Mouse (Mus musculus): ENCODE measurements at regions not wholly inside any gene's neighbourhood (a gene's known extent, or its start where the extent isn't known, plus 50 kb on each side); places are given as distances from the start of the nearest gene placed in this dataset.

DNA sequence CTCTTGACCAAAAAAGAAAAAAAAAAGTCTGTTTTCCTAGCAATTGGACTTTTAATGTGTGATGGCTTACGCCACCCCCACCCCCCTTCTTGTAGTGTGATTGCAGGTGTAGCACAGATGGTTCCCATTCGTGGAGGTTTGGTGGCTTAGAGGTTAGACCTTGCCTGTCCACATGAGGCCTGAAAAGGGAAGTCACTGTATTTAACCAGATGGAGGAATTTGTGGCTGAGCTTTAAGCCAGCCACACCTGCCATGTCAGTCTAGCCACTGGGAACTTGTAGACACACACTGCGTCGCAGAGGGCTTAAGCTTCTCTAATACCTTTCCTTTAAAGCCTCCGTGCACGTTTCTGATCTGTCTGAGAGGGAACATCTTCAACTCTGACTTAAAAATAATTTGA is 229.0 kb downstream of the Kcnrg start:
- ATAC-seq (ENCODE audit: extremely low read depth, insufficient number of reproducible peaks, low FRiP score, poor library complexity, severe bottlenecking) = no peak
- Histone ChIP-seq H3K4me1 (ENCODE audit: insufficient read depth, low read depth, low read length) (no peaks in the 10 kb centered on the region), H3K4me3 (ENCODE audit: low read depth, low read length) (no peak overlapping the region), H3K36me3 (replicated peaks) (no peaks in the 10 kb centered on the region), H3K27me3 (ENCODE audit: insufficient read depth, low read length) (peaks cover 5% of the 10 kb centered on the region; the same call in 1 of the 2 replicates), H3K9me3 (replicated peaks) (no peaks in the 10 kb centered on the region)
- TF ChIP-seq CTCF (IDR thresholded peaks at IDR 0.05; ENCODE audit: low read depth, low read length) = no peak
- no peak for TF ChIP-seq POLR2AphosphoS5 (IDR thresholded peaks at IDR 0.05; ENCODE audit: insufficient replicate concordance, low read depth, low read length)
- TF ChIP-seq GATA2 (IDR thresholded peaks at IDR 0.05; ENCODE audit: borderline replicate concordance, low read depth, low read length) = no peak
- TF ChIP-seq GATA1 (IDR thresholded peaks at IDR 0.05; ENCODE audit: borderline replicate concordance, low read length) = no peak
- TF ChIP-seq TAL1 (conservative IDR thresholded peaks at IDR 0.05; ENCODE audit: low read depth, low read length) = no peak
- no peak for DNase-seq (ENCODE audit: low spot score)

GRCm38 (mm10) chr14:61836965-61837364 is 229.7 kb downstream of the Kcnrg start:
- TF ChIP-seq GATA1 (IDR thresholded peaks at IDR 0.05; ENCODE audit: borderline replicate concordance, low read length) = no peak
- TF ChIP-seq POLR2AphosphoS5 (IDR thresholded peaks at IDR 0.05; ENCODE audit: insufficient replicate concordance, low read depth, low read length) = no peak
- no peak for TF ChIP-seq TAL1 (conservative IDR thresholded peaks at IDR 0.05; ENCODE audit: low read depth, low read length)
- no peak for TF ChIP-seq CTCF (IDR thresholded peaks at IDR 0.05; ENCODE audit: low read depth, low read length)
- TF ChIP-seq GATA2 (IDR thresholded peaks at IDR 0.05; ENCODE audit: borderline replicate concordance, low read depth, low read length) = no peak
- Histone ChIP-seq H3K36me3 (replicated peaks) (no peaks in the 10 kb centered on the region), H3K27me3 (ENCODE audit: insufficient read depth, low read length) (peaks cover 5% of the 10 kb centered on the region; the same call in 1 of the 2 replicates), H3K9me3 (replicated peaks) (no peaks in the 10 kb centered on the region), H3K4me3 (ENCODE audit: low read depth, low read length) (no peak overlapping the region), H3K4me1 (ENCODE audit: insufficient read depth, low read depth, low read length) (no peaks in the 10 kb centered on the region)
- DNase-seq (ENCODE audit: low spot score) (no peak), ATAC-seq (ENCODE audit: extremely low read depth, insufficient number of reproducible peaks, low FRiP score, poor library complexity, severe bottlenecking) (no peak)

DNA sequence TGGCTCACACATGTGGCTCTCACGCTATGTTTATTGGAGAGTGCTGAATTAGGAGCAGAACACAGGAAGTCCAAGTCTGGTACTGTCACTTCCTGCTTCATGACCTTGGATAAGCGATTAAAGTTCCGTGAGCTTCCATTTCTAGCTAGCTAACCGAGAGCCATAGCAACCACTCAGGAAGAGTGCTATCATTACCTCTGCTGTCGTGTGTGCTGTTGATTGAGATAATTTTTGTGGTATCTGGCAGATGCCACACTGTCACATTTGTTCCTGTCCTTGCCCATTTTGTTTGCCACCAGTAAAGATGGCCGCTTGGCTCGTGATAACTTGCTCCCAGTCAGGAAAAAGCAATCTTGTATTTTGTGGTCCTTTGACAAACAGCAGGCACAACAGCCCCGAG is 230.6 kb downstream of the Kcnrg start:
- no peaks in the 10 kb centered on the region for H3K4me1 ChIP-seq (ENCODE audit: insufficient read depth, low read depth, low read length)
- H3K36me3 ChIP-seq (replicated peaks) = no peaks in the 10 kb centered on the region
- TF ChIP-seq GATA1 (IDR thresholded peaks at IDR 0.05; ENCODE audit: borderline replicate concordance, low read length) (no peak), GATA2 (IDR thresholded peaks at IDR 0.05; ENCODE audit: borderline replicate concordance, low read depth, low read length) (no peak), CTCF (IDR thresholded peaks at IDR 0.05; ENCODE audit: low read depth, low read length) (no peak), TAL1 (conservative IDR thresholded peaks at IDR 0.05; ENCODE audit: low read depth, low read length) (no peak), POLR2AphosphoS5 (IDR thresholded peaks at IDR 0.05; ENCODE audit: insufficient replicate concordance, low read depth, low read length) (no peak)
- ATAC-seq (ENCODE audit: extremely low read depth, insufficient number of reproducible peaks, low FRiP score, poor library complexity, severe bottlenecking) (no peak), DNase-seq (ENCODE audit: low spot score) (no peak)
- H3K27me3 ChIP-seq (ENCODE audit: insufficient read depth, low read length) = peaks cover 9% of the 10 kb centered on the region; the same call in 1 of the 2 replicates
- no peaks in the 10 kb centered on the region for H3K9me3 ChIP-seq (replicated peaks)
- H3K4me3 ChIP-seq (ENCODE audit: low read depth, low read length) = no peak overlapping the region

GRCm38 (mm10) chr14:61842476-61842875 is 235.2 kb downstream of the Kcnrg start:
- peaks cover 12% of the 10 kb centered on the region; the same call in 1 of the 2 replicates for H3K27me3 ChIP-seq (ENCODE audit: insufficient read depth, low read length)
- no peaks in the 10 kb centered on the region for H3K36me3 ChIP-seq (replicated peaks)
- H3K9me3 ChIP-seq (replicated peaks) = no peaks in the 10 kb centered on the region
- DNase-seq (ENCODE audit: low spot score) (no peak), ATAC-seq (ENCODE audit: extremely low read depth, insufficient number of reproducible peaks, low FRiP score, poor library complexity, severe bottlenecking) (no peak)
- H3K4me1 ChIP-seq (ENCODE audit: insufficient read depth, low read depth, low read length) = no peaks in the 10 kb centered on the region
- TF ChIP-seq CTCF (IDR thresholded peaks at IDR 0.05; ENCODE audit: low read depth, low read length) (no peak), POLR2AphosphoS5 (IDR thresholded peaks at IDR 0.05; ENCODE audit: insufficient replicate concordance, low read depth, low read length) (no peak), GATA1 (IDR thresholded peaks at IDR 0.05; ENCODE audit: borderline replicate concordance, low read length) (no peak), TAL1 (conservative IDR thresholded peaks at IDR 0.05; ENCODE audit: low read depth, low read length) (no peak), GATA2 (IDR thresholded peaks at IDR 0.05; ENCODE audit: borderline replicate concordance, low read depth, low read length) (no peak)
- H3K4me3 ChIP-seq (ENCODE audit: low read depth, low read length) = no peak overlapping the region

DNA sequence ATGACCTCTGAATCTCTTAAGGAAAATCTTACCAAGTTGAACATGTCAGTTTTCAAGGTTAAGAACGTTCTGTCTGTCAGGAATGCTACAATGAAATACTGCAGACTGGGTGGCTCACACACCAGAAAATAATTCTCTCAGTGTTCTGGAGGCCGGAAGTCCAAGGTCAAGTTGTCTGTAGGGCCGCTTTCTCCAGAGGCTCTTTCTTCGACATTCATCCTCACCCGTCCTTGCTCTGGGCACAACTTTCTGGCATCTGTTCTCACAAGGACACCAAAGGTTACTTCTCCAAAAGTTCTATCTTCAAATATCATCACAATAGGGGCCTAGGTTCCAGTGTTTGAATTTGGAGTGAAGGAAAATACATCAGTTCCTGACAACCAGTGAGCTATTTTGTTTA is 239.2 kb downstream of the Kcnrg start:
- H3K36me3 ChIP-seq (replicated peaks) = no peaks in the 10 kb centered on the region
- H3K27me3 ChIP-seq (ENCODE audit: insufficient read depth, low read length) = 0 out of 2 replicates have a peak, but pooled peaks cover 7% of the 10 kb centered on the region
- no peaks in the 10 kb centered on the region for H3K9me3 ChIP-seq (replicated peaks)
- TF ChIP-seq GATA1 (IDR thresholded peaks at IDR 0.05; ENCODE audit: borderline replicate concordance, low read length) = no peak
- no peak for TF ChIP-seq CTCF (IDR thresholded peaks at IDR 0.05; ENCODE audit: low read depth, low read length)
- no peak for TF ChIP-seq TAL1 (conservative IDR thresholded peaks at IDR 0.05; ENCODE audit: low read depth, low read length)
- TF ChIP-seq POLR2AphosphoS5 (IDR thresholded peaks at IDR 0.05; ENCODE audit: insufficient replicate concordance, low read depth, low read length) = no peak
- no peak for TF ChIP-seq GATA2 (IDR thresholded peaks at IDR 0.05; ENCODE audit: borderline replicate concordance, low read depth, low read length)
- ATAC-seq (ENCODE audit: extremely low read depth, insufficient number of reproducible peaks, low FRiP score, poor library complexity, severe bottlenecking) (no peak), DNase-seq (ENCODE audit: low spot score) (no peak)
- no peak overlapping the region for H3K4me3 ChIP-seq (ENCODE audit: low read depth, low read length)
- H3K4me1 ChIP-seq (ENCODE audit: insufficient read depth, low read depth, low read length) = no peaks in the 10 kb centered on the region

DNA sequence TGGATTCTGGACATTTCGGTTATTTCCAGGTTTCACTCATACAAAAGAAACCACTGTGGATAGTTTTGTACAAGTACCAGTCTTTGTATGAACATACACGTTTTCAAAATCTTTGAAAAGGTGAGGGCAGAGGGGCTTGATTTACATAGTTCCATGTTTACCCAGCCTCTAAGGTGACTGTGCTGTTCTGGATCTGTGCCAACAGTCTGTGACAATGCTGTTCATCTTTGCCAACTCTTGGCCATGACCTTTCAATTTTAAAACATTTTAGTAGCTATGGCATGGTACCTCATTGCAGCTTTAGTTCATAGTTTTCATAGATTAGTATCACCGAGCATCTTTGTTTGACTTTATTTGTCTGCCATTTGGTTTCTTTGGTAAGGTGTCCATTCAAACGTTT is 243.0 kb downstream of the Kcnrg start:
- Histone ChIP-seq H3K9me3 (replicated peaks) (no peaks in the 10 kb centered on the region), H3K36me3 (replicated peaks) (no peaks in the 10 kb centered on the region)
- no peak for ATAC-seq (ENCODE audit: extremely low read depth, insufficient number of reproducible peaks, low FRiP score, poor library complexity, severe bottlenecking)

More for the DNA sequence above, 243.0 kb downstream of the Kcnrg start:
- H3K27me3 ChIP-seq (ENCODE audit: insufficient read depth, low read length) = peaks cover 13% of the 10 kb centered on the region; the same call in 1 of the 2 replicates
- H3K4me3 ChIP-seq (ENCODE audit: low read depth, low read length) = no peak overlapping the region
- no peak for DNase-seq (ENCODE audit: low spot score)
- no peak for TF ChIP-seq TAL1 (conservative IDR thresholded peaks at IDR 0.05; ENCODE audit: low read depth, low read length)
- no peak for TF ChIP-seq GATA1 (IDR thresholded peaks at IDR 0.05; ENCODE audit: borderline replicate concordance, low read length)
- TF ChIP-seq GATA2 (IDR thresholded peaks at IDR 0.05; ENCODE audit: borderline replicate concordance, low read depth, low read length) = no peak
- no peak for TF ChIP-seq CTCF (IDR thresholded peaks at IDR 0.05; ENCODE audit: low read depth, low read length)
- no peak for TF ChIP-seq POLR2AphosphoS5 (IDR thresholded peaks at IDR 0.05; ENCODE audit: insufficient replicate concordance, low read depth, low read length)
- H3K4me1 ChIP-seq (ENCODE audit: insufficient read depth, low read depth, low read length) = no peaks in the 10 kb centered on the region

All from G1E (cell line).